Mouse (Mus musculus): ENCODE data around the gene Vwa7.

DNA sequence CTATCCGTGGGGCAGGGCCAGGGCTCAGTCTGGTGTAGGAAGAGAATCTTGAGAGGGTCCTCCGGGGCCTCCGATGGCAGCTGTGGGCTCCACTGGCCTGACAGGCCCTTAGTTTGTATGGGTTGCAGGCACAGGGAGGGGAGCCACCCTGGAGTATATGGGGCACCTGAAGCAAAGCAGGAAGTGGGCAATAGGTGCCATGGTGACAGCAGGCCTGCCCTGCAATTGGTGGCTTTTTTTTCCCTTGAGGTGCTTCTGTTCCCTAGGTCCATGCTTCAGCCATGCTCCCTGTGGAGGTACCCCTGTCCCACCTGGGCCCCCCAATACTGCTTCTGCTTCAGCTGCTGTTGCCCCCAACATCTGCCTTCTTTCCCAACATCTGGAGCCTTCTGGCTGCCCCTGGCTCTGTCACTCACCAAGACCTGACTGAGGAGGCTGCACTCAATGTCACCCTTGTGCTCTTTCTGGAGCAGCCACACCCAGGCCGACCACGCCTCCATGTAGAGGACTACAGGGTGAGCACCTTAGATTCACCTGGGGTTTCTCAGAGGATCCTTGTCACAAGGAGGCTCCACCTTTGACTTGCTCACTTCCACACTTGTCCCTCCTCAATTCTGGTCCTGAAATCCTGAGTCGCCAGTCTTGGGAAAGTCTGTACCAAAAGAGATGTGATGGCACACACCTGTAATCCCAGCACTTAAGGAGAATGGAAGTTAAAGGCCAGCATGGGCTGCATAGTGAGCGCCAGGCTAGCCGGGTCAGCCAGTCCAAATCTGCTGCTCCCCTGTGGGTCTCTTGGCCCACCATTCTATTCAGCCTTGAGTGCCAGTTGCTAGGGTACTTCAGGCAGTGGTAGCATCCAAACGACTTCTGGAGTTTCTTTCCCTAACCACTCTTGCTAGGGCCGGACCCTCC is 669 bp downstream of the Vwa7 start:
- TF ChIP-seq CTCF (IDR thresholded peaks at IDR 0.05; ENCODE audit: control insufficient read depth, insufficient read depth, low read length) (no peak), POLR2A (IDR thresholded peaks at IDR 0.05; ENCODE audit: borderline replicate concordance, control insufficient read depth, low read depth, low read length) (no peak)

All from bone marrow, adult 2 months (tissue).